Mouse (Mus musculus) yolk sac, embryonic 10.5 days (tissue): Measurements from ENCODE around the gene Psmb4.
A peak's percentile ranks its signal among the peaks of the same experiment; 100 is the strongest.
"Not testable (repeated sequence)": the region's sequence is repeated elsewhere in the genome, so short reads cannot be mapped to it uniquely, and the experiment has no call there.

Experiments used
- DNase-seq: peaks from one replicate; pipeline ENCODE4 v3.0.0-alpha.2; 2017; ENCODE audit warnings: low spot score

Gene Psmb4

DNA sequence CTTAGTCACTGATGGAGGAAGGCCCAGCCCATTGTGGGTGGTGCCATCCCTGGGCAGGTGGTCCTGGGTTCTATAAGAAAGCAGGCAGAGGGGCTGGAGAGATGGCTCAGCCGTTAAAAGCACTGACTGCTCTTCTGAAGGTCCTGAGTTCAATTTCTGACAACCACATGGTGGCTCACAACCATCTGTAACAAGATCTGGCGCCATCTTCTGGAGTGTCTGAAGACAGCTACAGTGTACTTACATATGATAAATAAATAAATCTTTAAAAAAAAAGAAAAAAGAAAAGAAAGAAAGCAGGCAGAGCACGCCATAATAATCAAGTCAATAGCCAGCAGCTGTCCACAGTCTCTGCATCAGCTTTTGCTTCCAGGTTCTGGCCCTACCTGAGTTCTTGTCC lies 18.0 kb upstream of the Psmb4 start:
- DNase-seq: not testable (repeated sequence)

DNA sequence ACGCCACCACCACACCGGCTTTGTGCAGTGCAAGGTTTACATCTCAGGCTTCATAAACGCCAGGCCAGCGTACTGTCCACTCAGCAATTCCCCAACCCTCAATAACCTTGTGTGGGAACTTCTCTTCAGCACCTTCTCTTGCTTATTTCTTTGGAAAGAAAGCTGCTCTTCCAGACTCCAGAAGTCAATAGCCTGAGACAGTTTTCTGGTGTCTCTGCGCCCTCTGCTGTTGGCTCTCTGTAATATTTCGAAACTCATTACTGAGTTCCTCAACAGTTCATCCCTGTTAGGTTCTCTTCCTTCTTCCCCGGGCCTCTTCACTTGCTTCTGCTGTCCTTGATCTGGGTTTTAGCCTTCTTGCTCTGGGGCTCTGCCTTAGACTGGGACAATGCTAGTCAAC lies 16.0 kb upstream of the Psmb4 start:
- peak; percentile 46 for DNase-seq

DNA sequence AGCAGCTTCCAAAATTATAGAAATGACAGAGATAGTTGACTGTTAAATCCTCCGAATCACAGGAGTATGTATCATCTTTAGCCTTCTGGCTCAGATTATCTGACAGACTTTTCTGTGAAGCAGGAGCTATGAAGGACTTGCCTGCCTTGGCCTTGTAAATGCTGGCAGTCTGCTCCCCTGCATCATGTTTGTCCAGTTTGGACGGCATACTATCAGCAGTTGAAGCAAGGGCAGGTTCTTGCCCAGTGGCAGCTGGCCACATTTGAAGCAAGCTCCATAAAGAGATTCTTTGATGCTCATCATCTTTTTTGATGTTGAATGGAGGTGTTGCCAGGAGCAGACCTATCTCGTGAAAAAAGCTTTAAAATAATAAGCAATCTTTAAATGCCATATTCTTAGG lies 7.3 kb upstream of the Psmb4 start:
- no peak for DNase-seq

DNA sequence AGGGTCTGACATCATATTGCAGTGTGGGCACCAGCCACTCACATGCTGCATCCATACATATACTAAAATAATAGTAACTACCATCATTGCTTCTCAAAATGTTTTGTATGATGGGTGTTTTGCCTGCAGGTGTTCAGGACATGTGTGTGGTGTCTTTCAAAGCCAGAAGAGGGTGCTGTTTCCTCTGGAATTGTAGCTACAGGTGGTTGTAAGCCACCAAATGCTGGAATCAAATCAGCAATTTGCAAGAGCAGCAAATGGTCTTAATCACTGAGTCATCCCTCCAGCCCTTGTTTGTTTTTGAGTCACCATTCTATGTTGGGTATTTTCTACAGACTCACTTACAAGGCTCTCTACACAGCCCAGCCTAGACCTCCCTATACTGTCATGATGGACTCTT lies 1.8 kb upstream of the Psmb4 start:
- peak; percentile 16 for DNase-seq

DNA sequence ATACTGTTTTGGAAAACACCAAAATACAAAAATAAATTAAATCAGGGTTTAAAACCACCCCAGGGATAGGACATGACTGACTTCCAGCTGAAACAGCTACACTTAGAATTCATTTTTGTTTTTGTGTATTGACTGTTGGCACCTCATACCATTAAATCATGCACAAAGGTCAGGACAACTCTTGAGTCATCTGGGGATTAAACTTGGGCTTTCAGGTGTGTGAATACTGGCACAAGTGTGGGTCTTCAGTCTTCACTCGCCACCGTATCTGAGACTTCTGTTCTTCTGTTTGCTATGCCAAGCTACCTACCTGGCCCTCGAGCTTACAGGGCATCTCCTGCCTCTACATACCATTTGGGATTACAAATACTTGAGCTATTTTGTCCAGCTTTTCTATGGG lies 4.2 kb downstream of the Psmb4 start:
- no peak for DNase-seq

DNA sequence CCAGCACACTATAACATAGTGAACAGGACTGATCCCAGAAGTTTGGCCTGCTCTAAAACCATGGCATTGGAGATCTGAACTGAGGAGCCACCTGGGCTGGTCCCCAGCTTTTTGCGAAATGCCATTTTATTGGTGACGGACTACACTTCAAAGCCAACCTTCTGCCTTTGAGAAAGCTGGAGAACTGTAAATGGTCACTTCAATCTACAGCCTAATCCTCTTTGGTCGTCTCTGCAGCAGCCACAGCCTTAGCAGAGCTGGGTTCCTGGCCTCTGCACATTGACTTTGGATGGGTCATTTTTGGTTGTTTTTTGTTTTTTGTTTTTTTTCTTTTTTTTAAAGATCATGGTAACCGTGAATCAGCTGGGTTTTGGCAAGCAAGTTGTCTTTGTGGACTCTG lies 4.9 kb downstream of the Psmb4 start:
- no peak for DNase-seq

DNA sequence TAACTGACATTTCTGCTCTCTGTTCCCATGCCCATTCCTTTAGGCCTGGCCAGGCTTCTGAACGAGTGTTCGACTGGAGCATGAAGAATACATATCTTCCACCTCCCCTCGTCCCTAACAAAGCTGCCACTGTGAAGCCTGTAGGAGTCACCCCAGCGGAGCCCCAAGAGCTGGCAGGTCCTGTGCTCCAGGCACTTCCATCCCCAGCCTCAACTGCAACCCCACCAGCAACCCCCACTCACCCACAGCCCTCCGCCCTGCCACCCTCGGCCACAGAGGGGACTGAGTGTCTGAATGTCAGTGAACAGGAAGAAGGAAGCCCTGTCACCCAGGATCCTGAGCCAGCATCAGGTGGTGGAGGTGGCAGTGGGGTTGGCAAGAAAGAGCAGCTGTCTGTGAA lies 8.1 kb downstream of the Psmb4 start:
- no peak for DNase-seq

DNA sequence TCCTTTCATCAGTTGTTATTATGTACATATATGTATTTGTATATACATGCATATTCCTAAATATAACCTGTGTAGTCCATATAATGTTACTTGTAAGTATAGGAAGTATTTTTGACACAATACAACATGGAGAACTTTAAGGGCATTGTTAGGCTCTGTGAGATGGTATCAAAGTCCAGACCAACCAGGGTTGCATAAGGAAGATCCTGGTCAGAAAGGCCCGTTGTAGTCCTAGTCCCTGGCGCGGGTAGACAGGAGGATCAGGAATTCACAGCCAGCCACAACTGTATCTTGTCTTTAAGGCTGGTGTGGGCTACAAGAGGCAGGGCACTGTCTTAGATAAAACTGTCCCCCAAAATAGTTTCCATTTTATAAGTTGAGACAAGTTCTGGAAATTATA lies 17.8 kb downstream of the Psmb4 start:
- DNase-seq: no peak

DNA sequence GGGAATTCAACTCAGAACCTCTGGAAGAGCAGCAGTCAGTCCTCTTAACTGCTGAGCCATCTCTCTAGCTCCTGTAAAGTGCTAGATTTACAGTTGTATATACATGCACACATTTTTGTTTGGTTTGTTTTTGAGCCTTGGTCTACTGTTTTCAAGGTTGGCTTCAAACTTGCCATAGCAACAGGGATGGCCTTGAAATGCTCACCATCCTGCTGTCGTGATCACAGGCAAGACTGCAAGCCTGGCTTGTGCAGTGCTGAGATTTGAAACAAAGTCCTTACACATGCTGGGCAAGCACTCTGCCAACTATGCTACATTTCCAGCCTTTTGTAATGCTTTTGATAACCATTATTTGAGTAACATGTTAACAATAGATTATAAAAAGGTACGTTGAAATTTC lies 27.3 kb downstream of the Psmb4 start:
- no peak for DNase-seq

DNA sequence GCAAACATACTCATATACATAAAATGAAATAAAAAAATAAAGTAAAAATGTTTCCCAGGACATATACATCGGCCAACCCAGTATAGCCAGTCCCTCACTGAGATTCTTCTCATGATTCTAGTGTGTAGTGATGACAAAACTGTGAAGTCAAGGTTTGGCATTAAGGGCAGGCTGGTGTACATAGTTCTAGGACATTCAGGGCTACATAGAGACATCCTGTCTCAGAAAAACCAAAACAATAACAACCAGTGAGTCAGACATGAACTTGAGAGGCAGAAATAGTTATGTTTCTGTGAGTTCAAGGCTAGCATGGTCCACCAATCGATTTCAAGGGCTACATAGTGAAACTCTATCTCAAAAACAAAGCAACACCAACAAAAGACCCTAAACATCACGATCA lies 34.5 kb downstream of the Psmb4 start:
- no peak for DNase-seq

DNA sequence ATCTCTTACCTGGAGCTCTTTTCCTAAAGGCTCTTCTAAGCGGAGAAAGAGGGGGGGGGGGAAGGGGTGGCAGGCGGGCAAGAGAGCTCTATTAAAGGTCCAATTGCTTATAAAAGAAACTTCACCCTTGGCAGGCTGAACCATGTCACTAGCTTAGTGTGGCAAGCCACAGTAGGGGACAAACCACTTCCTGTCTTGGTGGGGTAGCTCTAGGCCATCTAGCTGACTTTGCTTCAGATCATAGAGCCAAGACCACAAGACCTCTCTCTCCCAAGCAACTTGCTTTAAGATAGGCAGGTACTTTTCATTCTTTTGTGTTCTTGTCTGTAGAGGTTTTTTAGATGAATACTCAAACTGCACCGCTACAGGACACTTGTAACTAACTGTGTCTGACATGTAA lies 35.0 kb downstream of the Psmb4 start:
- no peak for DNase-seq

DNA sequence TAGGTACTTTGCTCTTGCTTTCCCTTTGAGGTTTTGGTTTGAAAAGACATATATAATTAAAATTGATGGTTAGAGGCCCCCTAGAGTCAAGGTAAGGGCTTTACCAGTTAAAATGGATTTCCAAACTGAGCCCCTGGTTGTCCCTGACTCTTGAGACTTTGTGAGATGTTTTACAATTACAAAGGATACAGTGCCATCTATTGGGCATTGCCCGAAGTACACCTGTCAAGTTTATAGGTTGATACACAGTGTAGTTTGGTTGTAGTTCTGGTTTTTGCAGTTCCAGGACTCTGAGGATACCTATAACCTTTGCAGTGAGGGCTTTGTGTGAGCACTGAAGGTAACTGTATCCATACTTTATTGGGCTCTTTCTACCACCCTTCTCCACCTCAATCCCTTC lies 37.4 kb downstream of the Psmb4 start:
- DNase-seq: no peak

DNA sequence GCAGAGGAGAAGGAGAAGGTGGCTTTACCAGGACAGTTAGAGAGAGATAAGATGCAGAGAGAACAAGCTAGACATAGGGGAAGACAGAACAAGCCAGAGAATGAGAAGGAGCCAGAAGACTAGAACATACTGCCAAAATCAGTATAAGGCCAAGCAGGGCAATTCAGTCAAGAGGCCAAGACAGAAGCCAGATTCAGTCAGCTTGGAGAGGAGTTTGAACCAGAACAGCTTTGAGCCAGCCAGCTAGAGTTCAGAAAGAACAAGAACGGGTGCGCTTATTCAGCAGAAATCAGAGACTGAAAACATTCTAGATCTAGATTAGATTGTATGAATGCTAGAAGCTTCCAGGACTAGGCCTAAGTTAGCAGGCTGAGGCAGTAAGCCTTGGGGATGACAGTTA lies 39.4 kb downstream of the Psmb4 start:
- DNase-seq: no peak

DNA sequence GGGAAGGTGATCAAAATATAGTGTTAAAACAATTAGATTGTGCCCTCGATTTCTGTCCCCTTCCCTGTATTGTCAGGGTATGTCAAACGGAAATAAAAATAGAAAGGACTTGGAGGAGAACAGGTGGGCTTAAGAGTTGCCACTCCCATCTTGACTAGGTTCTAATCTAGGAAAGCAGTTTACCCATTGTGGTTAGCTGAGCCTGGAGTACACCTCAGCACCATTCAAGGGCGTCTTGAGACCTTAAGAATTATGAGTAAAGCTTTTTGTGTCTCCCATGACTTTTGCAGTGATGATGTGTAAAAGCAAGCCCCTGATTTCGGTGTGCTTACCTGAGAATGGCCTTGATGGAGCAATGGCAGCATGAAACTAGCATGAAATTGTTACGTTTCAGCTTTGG lies 47.7 kb downstream of the Psmb4 start:
- no peak for DNase-seq

DNA sequence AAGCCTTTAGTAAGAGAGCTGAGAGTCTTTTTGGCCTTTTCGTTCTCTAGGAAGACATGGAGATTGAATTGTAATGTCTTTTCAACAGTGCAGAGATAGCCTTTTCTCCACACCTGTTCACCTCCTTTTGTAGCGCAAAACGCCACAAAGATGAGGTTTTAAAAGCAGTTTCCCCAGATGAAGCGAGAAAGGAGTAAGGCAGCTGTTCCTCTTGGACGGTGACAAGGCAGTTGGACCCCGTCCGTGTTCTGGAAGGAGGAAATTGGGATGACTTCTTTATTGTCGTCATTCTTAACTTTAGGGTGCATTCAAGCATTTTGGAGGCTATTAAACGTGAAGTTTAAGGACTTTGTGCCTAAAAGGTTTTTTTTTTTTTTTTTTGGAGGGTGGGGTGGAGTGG lies 48.1 kb downstream of the Psmb4 start:
- no peak for DNase-seq

DNA sequence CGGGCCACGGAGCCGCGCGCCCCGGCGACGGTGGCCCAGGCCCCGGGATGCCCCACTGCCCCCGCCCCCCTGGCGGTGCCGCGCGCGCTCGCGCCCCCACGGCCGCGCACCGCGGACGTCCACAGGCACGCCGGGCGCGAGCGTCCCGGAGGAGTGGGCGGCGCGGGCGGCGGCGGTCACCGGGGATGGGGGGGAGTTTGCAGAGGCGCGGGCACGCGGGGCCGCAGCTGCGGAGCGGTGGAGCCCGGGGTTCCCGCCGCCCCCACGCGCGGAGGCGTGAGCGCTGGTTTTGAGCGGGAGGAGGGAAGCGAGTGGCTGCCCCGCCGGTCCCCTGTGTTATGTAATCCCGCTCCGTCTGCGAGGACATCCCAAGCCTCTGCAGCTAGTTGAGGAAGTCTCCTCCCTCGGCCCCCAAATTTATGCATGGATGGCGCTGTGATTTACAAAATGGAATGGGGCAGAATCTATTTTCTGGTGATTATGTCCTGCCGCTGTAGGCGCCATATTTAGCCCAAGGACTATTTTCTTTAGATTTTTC lies 48.7 kb downstream of the Psmb4 start:
- peak; percentile 66 for DNase-seq

DNA sequence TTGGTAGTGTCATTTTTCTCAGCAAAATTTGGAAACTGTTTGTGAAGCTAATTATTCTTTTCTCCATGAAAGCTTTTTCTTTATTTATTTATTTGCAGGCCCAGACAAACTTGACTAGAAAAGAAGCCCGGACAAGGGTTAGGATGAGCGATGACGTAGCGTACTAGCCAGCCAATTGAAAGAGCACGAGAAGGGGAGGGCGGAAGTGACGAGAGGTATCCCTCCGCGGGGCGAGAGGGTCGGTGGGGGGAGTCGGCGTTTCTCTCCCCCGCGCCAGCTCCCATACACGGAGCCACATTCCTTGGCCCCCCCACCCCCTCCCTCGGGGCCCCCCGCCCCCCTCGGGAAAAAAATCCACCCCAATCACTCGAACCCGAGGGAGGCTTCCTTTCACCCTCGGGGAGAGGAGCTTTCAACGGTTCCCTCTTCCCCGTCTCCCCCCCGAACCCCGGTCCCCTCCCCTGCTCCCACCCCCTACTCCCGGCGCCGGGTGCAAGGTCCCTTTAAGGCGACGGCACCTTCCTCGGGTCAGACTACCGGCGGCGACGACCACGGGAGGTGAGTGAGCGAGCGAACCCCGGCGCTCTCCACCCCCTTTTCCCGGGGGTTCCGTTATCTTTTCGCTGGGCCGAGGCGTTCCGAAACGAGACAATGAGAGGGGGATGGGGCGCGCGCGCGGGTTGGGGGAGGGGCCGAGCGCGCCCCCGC lies 49.4 kb downstream of the Psmb4 start, which contains the start of gene Pogz:
TSS of gene Pogz (plus strand) at position 385 of the 708 bp plus-strand sequence.
- DNase-seq: peak; percentile 97

DNA sequence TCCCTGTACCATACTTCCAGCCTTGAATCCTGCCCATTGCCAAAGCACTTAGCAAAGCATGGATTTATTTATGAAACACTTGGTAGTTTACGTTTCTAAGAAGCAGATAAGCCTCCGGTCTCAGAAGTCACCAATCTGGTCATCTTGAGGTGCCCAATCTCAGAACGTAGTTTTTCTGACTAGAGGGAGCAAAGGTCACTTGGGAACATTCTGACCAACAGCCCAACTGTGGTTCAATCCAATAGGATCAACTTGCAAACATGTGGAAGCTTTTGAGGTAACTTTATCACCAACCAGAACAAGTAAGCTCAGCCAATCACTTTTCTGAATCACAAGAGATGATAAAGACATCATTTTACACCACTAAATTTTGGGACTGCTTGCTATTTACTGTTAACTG lies 51.4 kb downstream of the Psmb4 start:
- peak; percentile 18 for DNase-seq
